Comparison of ENCODE assay signal across 8 mouse cellular contexts in the genomic region with DNA sequence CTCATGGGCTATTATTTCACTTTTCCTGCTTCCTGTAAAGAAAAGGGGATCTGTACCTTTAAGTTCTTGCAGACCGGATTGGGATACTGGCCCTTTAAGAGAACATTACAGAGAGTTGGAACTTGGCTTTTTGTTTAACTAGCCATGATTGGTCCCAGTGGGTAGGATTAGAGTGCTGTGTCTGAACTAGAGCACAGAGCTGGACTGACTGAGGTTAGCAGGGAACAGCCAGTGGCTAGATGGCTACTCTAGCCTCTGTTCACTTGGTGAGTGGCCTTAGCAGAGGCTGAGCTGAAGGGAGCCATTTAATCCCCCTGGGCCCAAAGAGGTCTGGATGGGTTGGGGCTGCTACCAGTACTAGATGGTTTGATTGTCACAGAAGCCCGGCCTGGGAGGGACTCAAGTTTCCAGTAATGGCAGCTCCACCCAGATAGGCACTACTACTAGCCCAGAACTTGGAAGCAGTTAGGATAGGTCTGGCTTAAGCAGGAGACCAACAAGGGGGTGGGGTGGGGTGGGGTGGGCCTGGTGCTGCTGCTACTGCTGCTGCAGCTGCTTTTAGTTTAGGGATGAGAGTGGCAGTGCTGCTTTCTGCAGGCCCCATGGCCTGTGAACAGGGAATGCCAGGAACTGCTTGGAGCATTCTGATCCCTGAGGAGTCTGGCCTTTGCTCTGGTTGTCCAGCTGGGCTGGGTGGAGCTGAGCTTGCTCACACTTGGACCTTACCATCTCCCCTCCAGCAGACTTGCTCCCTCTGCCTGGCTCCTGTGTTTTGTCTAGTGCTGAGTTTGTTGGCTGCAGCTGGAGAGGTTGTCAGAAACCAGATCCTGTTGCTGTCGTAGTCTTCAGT.
DNase-seq lines count a peak whose midpoint lies in the region; ATAC-seq lines count a peak whose summit lies in the region.

No protein-coding gene starts in this region.

- intact Hi-C loops in heart, postnatal 10 days (cut with DNase I) = no loop called here

- no peak for DNase-seq in frontal cortex, postnatal 10 days (ENCODE audit: low spot score in 2 of 2)
- DNase-seq in forebrain, embryonic 11.5 days (ENCODE audit: low spot score) = peak; percentile 55
- peak; percentile 76 to 80 for DNase-seq in heart, postnatal 10 days
- peak; percentile 51 to 66 for DNase-seq in kidney, postnatal 4 days
- peak; percentile 71 for DNase-seq in midbrain, embryonic 14.5 days
- no peak for DNase-seq in spleen, adult 12 weeks (ENCODE audit: low spot score)
- no peak for DNase-seq in layer of hippocampus, postnatal 10 days (ENCODE audit: low spot score in 2 of 2)

- no peak overlapping the region for H3K4me3 ChIP-seq in forebrain, embryonic 11.5 days (ENCODE audit: low read depth, low read length)
- H3K4me3 ChIP-seq in midbrain, embryonic 14.5 days (replicated peaks; ENCODE audit: low read depth, low read length) = no peak overlapping the region

- peak overlapping the region; percentile 64 for H3K27ac ChIP-seq in forebrain, embryonic 11.5 days (ENCODE audit: low read depth, low read length)
- no peak overlapping the region; the same call in 1 of the 2 replicates for H3K27ac ChIP-seq in midbrain, embryonic 14.5 days (replicated peaks; ENCODE audit: low read depth, low read length)

- peaks cover 32% of the 10 kb centered on the region for H3K4me1 ChIP-seq in forebrain, embryonic 11.5 days (replicated peaks; ENCODE audit: control insufficient read depth, insufficient read depth, low read length)
- H3K4me1 ChIP-seq in midbrain, embryonic 14.5 days (ENCODE audit: control insufficient read depth, insufficient read depth, low read length) = peaks cover 52% of the 10 kb centered on the region

- ATAC-seq in frontal cortex, adult (ENCODE audit: low TSS enrichment) = peak; percentile 13; the same call in 1 of the 2 replicates
- ATAC-seq in forebrain, embryonic 11.5 days (replicated peaks; ENCODE audit: low FRiP score) = no peak; the same call in 1 of the 2 replicates
- no peak for ATAC-seq in midbrain, embryonic 14.5 days (ENCODE audit: low FRiP score, low TSS enrichment)

- H3K4me2 ChIP-seq in forebrain, embryonic 11.5 days (ENCODE audit: low read depth, low read length, severe bottlenecking) = peak overlapping the region; percentile 15; the same call in 1 of the 2 replicates
- H3K4me2 ChIP-seq in midbrain, embryonic 14.5 days (ENCODE audit: low read length) = no peak overlapping the region

- no peaks in the 10 kb centered on the region for H3K9me3 ChIP-seq in forebrain, embryonic 11.5 days (ENCODE audit: control insufficient read depth, low read length)
- no peaks in the 10 kb centered on the region for H3K9me3 ChIP-seq in midbrain, embryonic 14.5 days (ENCODE audit: control insufficient read depth, low read length)

- no peaks in the 10 kb centered on the region for H3K36me3 ChIP-seq in forebrain, embryonic 11.5 days (ENCODE audit: control insufficient read depth, insufficient read depth, low read length)
- no peaks in the 10 kb centered on the region for H3K36me3 ChIP-seq in midbrain, embryonic 14.5 days (ENCODE audit: control insufficient read depth, insufficient read depth, low read length)

- H3K27me3 ChIP-seq in forebrain, embryonic 11.5 days (ENCODE audit: control insufficient read depth, insufficient read depth, low read length) = no peaks in the 10 kb centered on the region
- H3K27me3 ChIP-seq in midbrain, embryonic 14.5 days (ENCODE audit: control insufficient read depth, insufficient read depth, low read length) = no peaks in the 10 kb centered on the region

- 40% methylated on average over 3 of the region's 3 CpGs for WGBS in forebrain, embryonic 11.5 days
- 45% methylated on average over 3 of the region's 3 CpGs for WGBS in midbrain, embryonic 14.5 days

- H3K9ac ChIP-seq in forebrain, embryonic 11.5 days (ENCODE audit: low read length) = peak overlapping the region; percentile 12
- no peak overlapping the region for H3K9ac ChIP-seq in midbrain, embryonic 14.5 days (replicated peaks; ENCODE audit: low read length)

Comparison
In these comparisons a context has a peak if more than half of its experiments do, and no peak if none do; other contexts are left out.
1. DNase-seq: peak in forebrain, embryonic 11.5 days (single experiment), heart, postnatal 10 days (2 of 2), kidney, postnatal 4 days (2 of 2) and midbrain, embryonic 14.5 days (single experiment); none in frontal cortex, postnatal 10 days (0 of 2), spleen, adult 12 weeks (single experiment) and layer of hippocampus, postnatal 10 days (0 of 2).